Mouse (Mus musculus) right cerebral cortex, postnatal 10 days (tissue): ENCODE results near the gene Sac3d1.

Experiments used
- DNase-seq, 2 experiments: peaks; one replicate each; pipeline ENCODE4 v3.0.0; 2021; ENCODE audit warnings: low spot score in 2 of 2

Gene Sac3d1

DNA sequence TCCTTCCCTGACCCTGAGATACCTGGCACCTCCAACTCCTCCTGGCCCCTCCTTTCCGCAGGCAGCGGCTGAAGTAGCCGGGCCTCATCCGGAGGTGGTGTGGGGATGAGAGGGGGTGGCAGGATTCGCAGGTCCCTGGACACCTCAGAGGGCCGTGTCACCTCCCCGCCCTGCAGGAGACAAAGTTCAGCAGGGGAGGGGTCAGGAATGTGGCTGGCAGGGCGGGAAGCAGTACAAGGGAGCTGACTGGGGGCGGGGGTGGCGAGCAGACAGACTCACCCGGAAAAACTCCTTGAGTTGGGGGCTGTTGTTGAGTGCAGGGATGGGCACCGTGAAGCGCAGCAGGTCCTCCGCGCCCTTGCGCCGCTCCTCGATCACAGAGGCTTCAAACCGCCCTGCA is 3.3 kb upstream of the Sac3d1 start:
- DNase-seq = no peak

DNA sequence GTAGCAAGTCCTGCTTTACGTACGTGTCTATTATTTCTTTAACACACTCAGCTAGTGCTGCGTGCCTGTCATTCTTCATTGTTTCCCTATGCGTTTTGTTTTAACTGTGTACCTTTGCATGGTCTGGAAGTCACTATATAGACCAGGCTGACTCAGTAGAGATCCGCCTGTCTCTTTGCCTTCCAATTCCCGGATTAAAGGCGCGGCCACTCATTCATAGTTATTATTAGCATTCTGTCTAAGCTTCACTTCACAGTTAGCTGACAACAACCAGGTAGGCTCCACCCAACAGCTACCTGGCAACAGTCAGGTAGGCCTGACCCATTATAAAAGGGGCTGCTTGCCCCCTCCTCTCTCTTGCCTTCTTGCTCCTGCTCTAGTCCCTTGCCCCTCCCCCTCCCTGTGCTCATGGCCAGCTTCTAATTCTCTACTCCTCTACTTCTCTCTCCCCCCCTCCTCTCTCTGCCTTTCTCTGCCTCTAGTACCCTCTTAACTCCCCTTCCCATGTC is 281 bp upstream of the Sac3d1 start:
- peak; percentile 47 to 59 for DNase-seq

DNA sequence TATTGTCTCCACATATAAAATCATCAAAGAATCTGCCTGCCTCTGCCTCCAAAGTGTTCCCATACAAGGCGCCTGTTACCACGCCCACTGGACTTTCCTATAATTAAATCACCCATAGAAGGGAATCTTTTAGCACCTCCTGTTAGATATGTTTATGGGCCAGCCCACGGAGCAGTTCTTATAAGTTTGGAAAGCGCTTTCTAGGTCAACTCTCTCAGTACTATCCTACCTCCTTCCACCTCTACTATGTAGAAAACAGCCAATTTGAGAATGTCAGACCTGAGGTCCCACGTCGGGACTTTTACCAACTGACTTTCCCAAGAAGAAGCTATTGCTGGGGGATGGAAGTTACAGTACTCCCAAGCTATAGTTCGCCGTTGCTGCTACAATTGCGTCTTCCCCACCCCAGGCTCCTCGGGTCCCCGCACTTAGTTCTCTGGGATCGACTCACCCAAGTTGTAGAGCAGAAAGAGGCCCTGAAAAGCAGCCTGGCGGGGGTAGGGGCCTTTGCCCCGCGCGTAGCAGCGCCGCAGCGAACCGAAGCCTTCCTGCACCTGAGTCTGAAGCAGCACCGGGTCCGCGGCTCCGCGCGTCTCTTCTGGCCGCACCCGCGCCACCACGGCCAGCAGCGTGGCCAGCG is 984 bp downstream of the Sac3d1 start:
- DNase-seq = peak in 1 of 2 experiments; percentile 28

DNA sequence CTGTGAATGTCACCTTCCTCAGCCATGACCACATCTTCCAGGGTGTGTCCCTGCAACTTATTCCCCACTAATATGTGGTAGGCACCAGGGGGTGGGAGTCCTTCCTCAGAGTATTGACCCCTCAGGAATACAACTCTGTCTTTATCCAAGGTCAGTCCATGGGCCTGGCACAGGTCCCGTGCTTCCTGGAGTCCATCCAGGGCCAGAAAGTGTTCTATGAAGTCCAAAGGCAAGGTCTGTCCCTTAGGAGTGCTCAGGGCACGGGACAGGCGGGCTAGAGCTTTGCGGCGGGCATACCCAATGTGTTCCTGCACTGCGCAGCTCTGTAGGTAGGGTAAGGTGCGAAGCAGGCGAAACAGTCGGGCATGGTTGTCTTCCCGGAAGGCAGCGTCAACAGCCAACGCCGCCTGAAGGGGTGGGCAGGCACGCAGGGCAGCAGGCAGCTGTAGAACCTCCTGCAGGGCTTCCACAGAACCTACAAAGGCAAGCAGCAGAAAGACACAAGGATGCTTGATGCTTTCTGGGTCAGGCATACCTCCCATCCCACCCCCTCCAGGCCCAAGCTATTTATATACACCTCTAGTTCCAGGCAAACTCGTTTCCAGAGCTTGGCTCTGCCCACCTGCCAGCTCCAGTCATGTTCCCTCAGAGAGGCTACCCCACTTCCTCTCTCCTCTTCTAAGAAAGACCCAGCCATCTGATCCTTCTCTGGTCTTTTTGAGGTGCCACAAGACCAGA is 2.2 kb downstream of the Sac3d1 start:
- peak in 1 of 2 experiments; percentile 41 for DNase-seq

DNA sequence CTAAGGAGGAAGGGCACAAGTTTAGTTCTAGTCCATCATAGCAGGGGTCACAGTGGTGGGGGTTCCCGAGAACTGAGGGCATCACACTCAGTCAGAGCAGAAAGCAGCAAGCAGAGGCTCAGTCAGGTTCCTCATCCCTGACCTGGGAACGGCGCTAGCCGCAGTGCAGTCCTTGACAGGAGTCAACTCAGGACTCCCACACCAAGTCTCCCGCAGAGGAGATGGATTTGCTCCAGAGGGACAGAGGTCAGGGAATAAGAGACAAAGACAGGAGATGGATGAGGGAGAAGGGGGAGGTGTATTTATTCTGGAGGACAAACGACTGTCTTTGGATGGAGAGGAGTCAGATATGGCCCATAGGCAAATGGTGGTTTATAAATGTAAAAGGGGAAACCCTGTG is 5.3 kb downstream of the Sac3d1 start:
- DNase-seq = no peak

DNA sequence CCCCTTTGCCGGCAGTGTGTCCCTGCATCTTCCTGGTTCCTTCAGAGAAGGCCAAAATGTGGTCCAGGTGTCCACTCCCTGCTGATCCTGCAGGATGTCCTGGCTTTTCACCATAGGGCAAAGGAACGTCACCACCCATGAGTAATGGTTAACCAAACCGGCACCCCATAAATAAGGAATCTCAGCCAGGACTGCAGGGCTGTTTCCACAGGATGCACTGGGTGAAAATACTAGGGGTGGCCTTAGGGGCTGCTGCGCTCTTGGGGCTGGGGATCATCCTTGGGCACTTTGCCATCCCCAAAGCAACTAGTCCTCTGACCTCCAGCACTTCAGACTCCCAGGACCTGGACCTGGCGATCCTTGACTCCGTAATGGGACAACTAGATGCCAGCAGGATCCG is 12.9 kb downstream of the Sac3d1 start, which contains the start of gene Naaladl1:
Gene Naaladl1 (plus strand): TSS at position 197 of the 400 bp plus-strand sequence.
- DNase-seq = no peak

DNA sequence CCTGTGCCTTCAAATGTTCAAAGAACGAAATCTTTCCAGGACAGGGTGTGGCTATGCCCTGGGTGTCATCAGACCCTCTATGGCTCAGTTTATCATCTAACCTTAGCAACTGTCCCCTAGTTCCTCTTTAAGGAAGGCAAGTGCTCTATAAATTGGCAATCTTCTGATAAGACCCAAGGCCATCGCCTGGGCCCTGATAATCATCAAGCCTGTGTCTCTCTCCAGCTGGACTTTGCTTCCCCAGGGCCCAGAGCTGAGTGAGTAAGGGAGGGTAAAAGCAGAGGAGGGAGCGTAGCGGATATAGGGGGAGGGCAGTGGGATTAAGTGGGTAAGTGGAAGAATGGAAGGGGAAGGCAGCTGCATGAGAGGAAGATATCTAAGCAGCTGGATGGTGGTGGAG is 14.0 kb downstream of the Sac3d1 start:
- DNase-seq = no peak

DNA sequence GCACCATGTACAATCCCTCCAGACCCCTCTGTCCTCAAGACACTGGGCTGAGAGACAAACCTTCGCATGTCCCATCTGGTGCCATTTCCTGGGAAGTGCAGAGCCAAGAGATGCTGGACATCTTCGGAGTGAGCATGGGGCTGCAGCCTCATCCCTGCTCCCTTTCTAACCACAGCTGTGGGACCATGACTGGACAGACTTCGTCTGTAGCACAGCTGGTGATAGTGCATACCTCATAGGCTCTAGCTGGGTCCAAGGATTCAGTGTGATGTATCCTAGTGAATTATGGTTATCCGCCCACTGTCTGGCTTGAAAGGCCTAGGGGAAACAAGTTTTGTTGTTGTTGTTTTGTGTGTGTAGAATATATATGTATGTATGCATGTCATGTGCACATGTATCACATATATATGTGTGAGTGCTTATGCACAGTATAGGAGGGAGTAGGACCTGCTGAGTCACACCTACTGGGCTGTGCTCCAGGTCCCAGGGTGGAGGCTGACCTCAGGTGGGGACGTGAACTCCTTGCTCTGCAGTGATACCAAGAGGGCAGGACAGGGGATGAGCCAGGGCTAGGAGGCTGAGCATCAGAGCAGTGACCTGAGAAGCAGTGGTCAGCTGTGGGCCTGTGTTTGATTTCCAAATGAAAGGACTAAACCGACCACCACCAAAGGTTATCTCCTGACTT is 16.1 kb downstream of the Sac3d1 start:
- no peak for DNase-seq

DNA sequence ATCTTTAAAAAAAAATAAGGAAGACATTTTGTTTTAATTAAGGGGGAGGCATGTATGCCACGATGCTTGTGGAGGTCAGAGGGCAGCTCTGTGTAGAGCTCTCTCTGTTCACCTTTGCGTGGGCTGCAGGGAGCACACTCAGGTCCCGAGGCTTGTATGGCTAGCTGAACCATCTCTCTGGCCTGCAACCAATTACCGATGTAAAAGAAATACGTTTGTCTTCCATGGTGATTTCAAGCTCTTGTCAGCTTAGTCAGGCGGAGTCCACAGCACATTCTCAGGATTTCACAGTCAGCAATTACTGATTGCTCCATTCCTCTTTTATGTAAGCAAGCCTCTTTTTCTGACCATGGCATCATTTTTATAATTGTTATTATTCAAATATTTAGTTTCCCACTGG is 17.3 kb downstream of the Sac3d1 start:
- DNase-seq = no peak

DNA sequence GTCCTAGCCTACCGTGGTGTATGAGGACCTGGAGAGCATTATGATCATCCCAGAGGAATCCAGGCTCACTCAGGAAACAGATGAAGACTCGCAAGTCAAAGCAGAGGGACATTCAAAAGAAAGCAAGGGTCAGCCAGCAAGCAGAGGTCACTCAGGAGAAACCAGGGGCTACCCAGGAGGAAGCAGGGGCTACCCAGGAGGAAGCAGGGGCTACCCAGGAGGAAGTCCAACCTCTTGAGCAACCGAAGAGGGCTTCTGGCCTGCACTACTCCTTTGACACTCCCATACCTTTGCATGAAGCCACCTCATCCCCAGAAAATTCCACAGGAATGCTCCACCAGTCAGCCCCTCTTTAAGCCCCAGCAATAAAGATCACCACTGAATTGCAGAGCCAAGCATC is 20.6 kb downstream of the Sac3d1 start:
- no peak for DNase-seq

DNA sequence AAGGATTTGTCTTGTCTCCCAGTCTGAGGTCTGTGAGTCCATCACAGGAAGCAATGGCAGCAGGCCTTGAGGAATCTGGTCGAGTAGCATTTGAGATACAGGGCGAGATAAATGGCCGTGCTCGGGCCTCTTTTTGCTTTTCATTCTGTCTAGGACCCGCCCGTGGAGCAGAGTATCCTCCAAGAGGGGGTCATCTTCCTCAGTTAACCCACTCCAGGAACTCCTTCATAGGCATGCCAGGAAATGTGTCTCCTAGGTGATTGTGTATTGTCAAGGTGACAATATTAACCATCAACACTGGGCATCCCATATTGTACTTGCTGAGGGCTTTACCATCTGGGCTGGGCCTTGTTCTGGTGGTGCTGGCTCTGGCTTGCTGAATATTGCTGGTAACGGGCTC is 24.3 kb downstream of the Sac3d1 start, which contains the start of gene AC131692.1:
Gene AC131692.1 (plus strand): TSS at position 301 of the 400 bp plus-strand sequence.
- DNase-seq = no peak

DNA sequence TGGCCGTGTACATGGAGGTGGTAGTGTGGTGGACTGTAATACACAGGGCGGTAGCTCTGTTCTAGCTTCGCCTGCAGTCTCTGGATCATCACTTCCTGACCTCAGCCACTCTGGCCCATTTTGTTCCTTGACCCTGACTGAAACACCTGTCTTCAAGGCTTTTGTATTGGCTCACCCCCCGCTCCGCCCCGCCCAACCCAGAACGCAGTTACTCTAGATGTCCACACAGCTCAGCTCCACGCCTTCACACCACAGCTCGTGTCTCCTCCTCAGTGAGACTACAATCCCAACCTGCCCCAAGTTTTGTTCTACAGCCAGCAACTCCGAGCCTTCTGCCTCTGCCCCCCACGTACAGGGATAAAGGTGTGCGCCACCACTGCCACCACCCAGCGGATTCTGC is 29.6 kb downstream of the Sac3d1 start:
- peak in 1 of 2 experiments; percentile 18 for DNase-seq

DNA sequence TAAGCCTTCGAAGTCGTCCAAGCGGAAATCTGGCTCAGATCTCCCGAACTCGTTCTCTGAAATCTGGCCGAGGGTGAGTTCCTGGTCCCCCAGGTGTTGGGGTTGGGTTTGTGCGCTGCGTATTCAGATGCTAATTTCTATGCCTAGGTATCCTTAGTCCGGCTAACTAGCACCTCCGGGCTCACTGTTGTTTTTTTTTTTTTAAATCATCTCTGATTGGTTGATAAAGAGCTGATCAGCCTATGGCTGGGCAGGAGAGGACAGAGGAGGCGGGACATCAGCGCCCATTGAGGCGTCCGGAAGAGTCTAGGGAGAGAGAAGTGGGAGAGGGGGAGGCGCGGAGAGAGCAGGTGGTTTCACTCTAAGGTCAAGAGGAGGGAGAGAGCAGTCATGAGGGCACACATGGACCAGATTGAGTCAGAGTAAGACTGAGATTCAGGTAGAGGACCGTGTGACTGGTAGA is 33.0 kb downstream of the Sac3d1 start:
- peak; percentile 63 to 64 for DNase-seq

DNA sequence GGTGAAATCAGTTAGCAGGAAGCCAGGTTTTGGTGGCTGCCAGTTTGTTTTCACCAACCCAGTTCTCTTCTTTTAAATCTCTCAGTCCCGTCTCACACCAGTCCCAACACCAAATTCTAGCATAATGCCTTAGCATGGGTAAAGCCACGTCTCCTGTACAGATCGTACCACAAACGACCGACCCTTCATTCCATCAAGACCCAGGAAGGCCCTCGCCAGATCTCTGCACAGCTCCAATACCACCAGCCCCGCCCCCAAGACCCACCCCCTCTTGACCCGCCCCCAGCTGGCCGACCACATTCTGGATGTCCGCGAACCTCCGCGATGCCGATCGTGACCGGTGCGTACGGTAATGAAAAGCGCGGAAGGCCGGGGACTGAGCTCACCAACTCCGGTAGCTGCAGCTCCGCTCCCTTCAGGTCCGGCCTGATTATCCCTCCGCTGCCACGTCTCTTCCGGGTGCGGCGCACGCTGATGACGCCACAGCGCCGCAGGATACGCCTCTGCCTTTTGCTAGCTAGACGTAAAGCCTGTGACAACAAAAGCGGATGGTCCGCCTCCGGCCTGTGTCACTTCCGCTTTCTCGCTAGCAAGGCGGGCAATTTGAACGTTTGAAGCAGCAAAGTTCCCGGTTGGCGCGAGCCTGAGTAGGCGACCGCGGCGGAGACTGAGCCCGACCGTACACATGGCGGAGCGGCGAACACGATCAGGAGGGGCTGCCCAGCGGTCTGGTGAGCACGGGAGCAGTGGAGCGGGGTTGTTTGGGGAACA is 33.8 kb downstream of the Sac3d1 start, which contains the start of the genes Zfpl1 and Cdca5:
Gene Zfpl1 (minus strand): TSS at position 479 of the 771 bp plus-strand sequence.
Gene Cdca5 (plus strand): TSS at position 506 of the 771 bp plus-strand sequence.
- DNase-seq = peak; percentile 98 to 99

DNA sequence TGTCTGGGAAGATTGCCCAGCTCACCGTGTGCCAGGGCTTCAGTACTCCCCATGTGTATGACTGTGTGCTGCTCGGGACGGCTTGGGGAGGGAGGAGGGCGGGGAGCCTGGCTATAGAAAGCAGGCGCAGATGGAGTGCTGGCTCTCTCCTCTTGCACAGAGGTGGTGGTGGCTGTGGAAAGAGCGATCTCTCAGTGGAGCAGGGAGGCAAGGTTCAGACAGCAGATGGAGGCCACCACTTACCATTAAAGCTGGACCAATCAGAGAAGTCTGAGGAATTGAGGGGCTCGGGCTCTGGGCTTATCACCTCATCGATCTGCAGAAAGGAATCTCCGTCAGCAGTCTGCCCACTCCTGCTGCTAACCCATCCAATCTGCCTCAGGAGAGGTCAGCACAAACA is 36.3 kb downstream of the Sac3d1 start, which contains the start of gene Gm28374:
Gene Gm28374 (minus strand): TSS at position 101 of the 400 bp plus-strand sequence.
- DNase-seq = no peak

DNA sequence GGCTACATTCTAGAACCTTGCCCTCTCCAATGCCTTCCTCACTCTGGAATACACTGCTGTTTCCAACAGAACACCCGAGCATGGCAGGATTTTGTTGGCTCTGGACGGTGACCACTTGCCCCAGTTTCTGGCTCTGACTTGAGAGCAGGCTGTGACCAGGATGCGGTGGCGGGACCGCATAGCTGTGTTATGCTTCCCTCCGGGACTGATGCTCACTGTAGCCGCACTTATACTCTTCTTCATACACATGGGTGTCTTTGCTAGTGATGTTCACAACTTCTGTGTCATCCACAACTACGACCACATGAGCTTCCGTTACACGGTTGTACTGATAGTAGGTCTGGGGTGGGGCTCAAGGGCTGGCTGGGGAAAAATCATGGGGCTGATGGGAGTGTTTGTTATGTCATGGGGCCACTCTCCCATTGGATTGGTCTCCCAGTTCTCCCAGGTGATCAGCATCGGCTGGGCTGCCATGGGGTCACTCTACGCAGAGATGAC is 38.4 kb downstream of the Sac3d1 start, which contains the start of gene Tmem262:
Gene Tmem262 (plus strand): TSS at position 51 of the 498 bp plus-strand sequence.
- no peak for DNase-seq

DNA sequence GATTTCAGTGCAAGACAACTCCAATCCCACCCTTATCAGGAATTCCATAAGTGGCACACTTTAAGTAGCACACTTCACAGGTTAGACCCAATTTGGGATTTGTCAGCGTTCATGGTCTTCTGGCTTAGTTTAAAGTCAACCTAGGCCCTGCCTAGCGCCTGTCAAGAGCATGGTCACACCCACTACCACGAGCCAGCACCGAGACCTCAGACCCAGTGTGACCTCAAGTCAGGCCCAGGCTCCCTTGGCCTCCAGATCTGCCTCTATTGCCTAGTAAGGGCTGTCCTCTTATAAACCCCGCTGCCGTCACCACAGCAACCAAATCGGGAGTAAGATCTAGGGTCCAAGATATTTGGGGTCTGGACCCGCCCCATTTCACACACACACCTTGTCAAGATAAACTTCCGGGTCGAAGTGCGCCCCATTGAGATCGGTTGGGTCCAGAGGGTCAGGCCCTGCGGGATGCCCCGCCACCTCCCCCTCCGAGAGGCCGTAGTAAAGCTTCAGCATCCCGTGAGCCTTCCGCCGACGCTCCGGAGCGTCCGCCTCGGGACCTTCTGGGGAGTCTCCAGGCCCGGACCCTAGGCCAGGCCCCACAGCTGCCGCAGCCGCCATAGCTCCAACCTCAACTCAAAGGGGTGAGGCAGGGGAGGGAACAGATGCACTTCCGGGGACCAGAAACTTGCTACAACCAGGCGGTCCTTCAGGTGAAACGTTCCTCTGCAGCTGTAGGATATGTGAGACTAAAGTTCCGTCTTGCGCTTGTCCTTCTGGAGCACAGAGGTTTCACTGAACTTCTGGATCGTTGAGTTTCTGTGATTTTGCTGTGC is 41.7 kb downstream of the Sac3d1 start, which contains the start of gene Vps51:
Gene Vps51 (minus strand): TSS at position 668 of the 830 bp plus-strand sequence.
- DNase-seq = peak; percentile 91 to 94

DNA sequence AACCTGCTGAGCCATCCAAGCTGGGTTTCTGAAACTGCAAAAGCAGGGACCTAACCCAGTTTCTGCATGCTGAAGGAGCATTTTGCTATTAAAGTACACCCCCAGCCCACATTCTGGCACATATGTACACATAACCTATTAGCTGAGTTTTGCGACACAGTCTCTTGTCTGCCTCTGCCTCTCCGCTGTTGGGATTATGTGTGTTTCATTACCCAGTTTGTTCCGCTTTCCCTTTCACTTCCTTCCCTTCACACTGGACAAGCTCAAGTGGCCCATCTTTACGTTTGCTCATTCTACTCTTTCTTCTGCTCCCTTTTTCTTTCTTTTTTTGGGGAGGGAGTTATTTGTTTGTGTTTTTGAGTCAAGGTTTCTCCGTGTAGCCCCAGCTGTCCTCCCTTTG is 44.6 kb downstream of the Sac3d1 start:
- DNase-seq = no peak

DNA sequence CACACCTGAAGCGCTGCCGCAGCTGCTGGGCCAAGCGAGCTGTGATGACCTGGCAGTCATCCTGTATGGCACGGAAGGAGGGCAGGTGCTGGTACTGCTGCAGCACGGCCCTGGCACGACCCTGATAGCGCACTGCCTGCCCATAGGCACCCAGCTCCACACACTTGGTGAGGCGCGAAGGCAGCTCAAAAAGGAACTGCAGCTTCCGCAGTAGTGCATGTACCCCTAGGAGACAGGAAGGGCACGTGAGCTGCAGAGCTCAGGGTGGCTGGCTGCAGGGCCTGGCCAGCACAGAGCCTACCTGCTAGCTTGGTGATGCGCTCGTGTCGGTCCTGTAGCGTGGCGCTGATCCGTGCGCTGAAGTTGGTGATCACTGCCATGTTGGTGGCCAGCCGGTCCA is 47.2 kb downstream of the Sac3d1 start:
- DNase-seq = no peak
